Mouse (Mus musculus) ZHBTc4 (cell line): ENCODE measurements around the gene March9.
A peak's percentile ranks its signal among the peaks of the same experiment; 100 is the strongest.

Experiments
- DNase-seq: peaks from one replicate; pipeline ENCODE4 v3.0.0-alpha.2; 2011; ENCODE audit warnings: low read depth, low spot score

The March9 gene

GRCm38 (mm10) chr10:127059968-127060916 lies at the start of gene March9:
Gene March9 (minus strand): TSS chr10:127060184.
- peak; percentile 85 for DNase-seq

- DNase-seq = no peak
These were observed 48.2 kb upstream of the March9 start for GRCm38 (mm10) chr10:127108262-127108583.

GRCm38 (mm10) chr10:127107563-127108261 lies 47.7 kb upstream of the March9 start:
- DNase-seq = no peak

GRCm38 (mm10) chr10:127103631-127104030 lies 43.6 kb upstream of the March9 start:
- DNase-seq = no peak

GRCm38 (mm10) chr10:127101151-127101550 lies 41.2 kb upstream of the March9 start:
- no peak for DNase-seq

- no peak for DNase-seq
These were observed 40.4 kb upstream of the March9 start for GRCm38 (mm10) chr10:127100414-127100813.

- DNase-seq = no peak
These were observed 39.9 kb upstream of the March9 start for GRCm38 (mm10) chr10:127099868-127100267.

GRCm38 (mm10) chr10:127099191-127099590 lies 39.2 kb upstream of the March9 start:
- no peak for DNase-seq

GRCm38 (mm10) chr10:127098514-127098913 lies 38.5 kb upstream of the March9 start:
- DNase-seq = peak; percentile 33

- DNase-seq = no peak
These were observed 34.4 kb upstream of the March9 start for GRCm38 (mm10) chr10:127094382-127094802.

GRCm38 (mm10) chr10:127092742-127093141 lies 32.8 kb upstream of the March9 start:
- DNase-seq = no peak

- DNase-seq = no peak
These were observed 31.8 kb upstream of the March9 start for GRCm38 (mm10) chr10:127091507-127092396.

- DNase-seq = peak; percentile 69
These were observed 30.8 kb upstream of the March9 start for GRCm38 (mm10) chr10:127090560-127091411.

- no peak for DNase-seq
These were observed 25.6 kb upstream of the March9 start for GRCm38 (mm10) chr10:127085633-127086032.

- no peak for DNase-seq
These were observed 25.1 kb upstream of the March9 start for GRCm38 (mm10) chr10:127085052-127085451.

GRCm38 (mm10) chr10:127083915-127084306 lies 23.9 kb upstream of the March9 start:
- no peak for DNase-seq

- no peak for DNase-seq
These were observed 23.4 kb upstream of the March9 start for GRCm38 (mm10) chr10:127083292-127083914.

- DNase-seq = no peak
These were observed 22.1 kb upstream of the March9 start for GRCm38 (mm10) chr10:127081996-127082620.

- DNase-seq = no peak
These were observed 21.2 kb upstream of the March9 start for GRCm38 (mm10) chr10:127080901-127081780.
